Mouse (Mus musculus) hindbrain, embryonic 12.5 days (tissue): ENCODE data around the gene Kcnj12. TPM values are rescaled to one million over a fixed set of nuclear protein-coding genes. Genes with fewer than 3 reads are reported as not detected.

Experiments
- ATAC-seq: fragments of 200-750 bp; cut with Nextera tagmentation; 2 replicates; pipeline ENCODE4 v1.8.0; 2017; ENCODE audit warnings: moderate TSS enrichment; ENCODE audit not compliant: low FRiP score
- H3K27ac ChIP-seq: fragments of 300-500 bp; sonication (generic); 2 replicates; pipeline ENCODE4 v1.5.1; 2016; ENCODE audit warnings: mild to moderate bottlenecking
- H3K27me3 ChIP-seq: fragments of 300-500 bp; sonication (generic); 2 replicates; pipeline ENCODE4 v1.6.1; 2016; ENCODE audit warnings: mild to moderate bottlenecking
- H3K36me3 ChIP-seq: fragments of 300-500 bp; sonication (generic); 2 replicates; pipeline ENCODE4 v1.6.1; 2016; ENCODE audit warnings: mild to moderate bottlenecking
- H3K4me1 ChIP-seq: fragments of 300-500 bp; sonication (generic); 2 replicates; pipeline ENCODE4 v1.6.1; 2016
- H3K4me2 ChIP-seq: fragments of 300-500 bp; sonication (generic); replicated peaks from 2 replicates; pipeline ENCODE4 v1.6.1; 2016; ENCODE audit warnings: mild to moderate bottlenecking
- H3K4me3 ChIP-seq: fragments of 300-500 bp; sonication (generic); 2 replicates; pipeline ENCODE4 v1.5.1; 2016; ENCODE audit warnings: mild to moderate bottlenecking
- H3K9ac ChIP-seq: fragments of 300-500 bp; sonication (generic); 2 replicates; pipeline ENCODE4 v1.6.1; 2016; ENCODE audit warnings: mild to moderate bottlenecking, moderate library complexity
- H3K9me3 ChIP-seq: fragments of 300-500 bp; sonication (generic); replicated peaks from 2 replicates; pipeline ENCODE4 v1.6.1; 2016; ENCODE audit warnings: mild to moderate bottlenecking
- WGBS: fragments of 180-500 bp; shearing (Covaris S2); methylation state at CpG from one replicate; pipeline ENCODE4 v1.1.7; 2016; 5-methylcytosine and 5-hydroxymethylcytosine counted together
- polyA plus RNA-seq: library from polyadenylated mRNA; unstranded; fragments of >200 nt; fragmentation: Nextera tagmentation; extraction: Ambion mirVana; gene quantifications from 2 replicates; pipeline ENCODE4 v1.2.1, GENCODE M21; 2016

Gene Kcnj12
- polyA plus RNA-seq, 1 experiment from 2014 or later, result 2.7 TPM

DNA sequence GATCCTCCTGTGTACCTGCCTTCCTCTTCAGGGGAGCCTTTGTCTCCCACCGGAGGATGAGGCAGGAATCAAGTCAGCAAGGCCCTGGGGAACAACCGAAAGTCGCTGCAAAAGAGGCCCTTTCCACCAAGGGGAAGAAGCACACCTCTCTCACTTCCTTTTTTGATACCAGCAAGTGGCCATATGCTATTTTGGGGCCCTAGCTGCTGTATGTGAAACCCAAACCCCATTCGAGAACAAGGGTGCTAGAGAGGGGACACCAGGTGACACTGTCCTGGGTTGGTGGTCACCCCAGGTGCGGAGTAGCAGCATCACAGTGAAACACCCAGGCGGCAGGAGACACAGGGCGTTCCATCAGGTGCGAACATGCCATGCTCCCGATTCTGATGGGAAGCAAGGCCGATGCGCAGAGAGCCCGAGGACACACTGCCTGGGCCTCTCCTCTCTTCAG lies 86.6 kb downstream of the Kcnj12 start:
- Histone ChIP-seq H3K36me3 (no peaks in the 10 kb centered on the region), H3K4me2 (no peak overlapping the region), H3K27me3 (peaks cover 5% of the 10 kb centered on the region; the same call in 1 of the 2 replicates), H3K27ac (no peak overlapping the region), H3K4me1 (peaks cover 10% of the 10 kb centered on the region; the same call in 1 of the 2 replicates), H3K4me3 (no peak overlapping the region), H3K9me3 (no peaks in the 10 kb centered on the region), H3K9ac (no peak overlapping the region)
- WGBS, result 86% methylated on average over 12 of the region's 12 CpGs
- no peak for ATAC-seq

DNA sequence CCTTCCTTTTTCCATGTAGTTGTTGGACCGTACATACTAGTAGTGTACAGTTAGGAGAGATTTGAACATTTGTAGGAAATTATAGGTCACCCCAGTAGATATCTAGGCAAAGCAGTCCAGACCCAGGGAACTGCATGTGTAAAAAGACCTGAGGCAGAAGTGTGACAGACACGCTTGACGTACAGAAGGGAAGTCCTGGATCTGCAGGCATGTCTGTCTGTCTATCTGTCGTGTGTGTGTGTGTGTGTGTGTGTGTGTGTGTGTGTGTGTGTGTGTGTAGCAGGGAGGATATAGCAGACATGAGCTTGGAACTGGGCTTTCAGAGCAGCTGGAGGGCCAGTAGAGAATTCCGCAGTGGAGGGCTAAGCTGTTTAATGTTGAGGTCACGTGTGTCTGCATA lies 87.3 kb downstream of the Kcnj12 start:
- 86% methylated on average over 6 of the region's 6 CpGs for WGBS
- Histone ChIP-seq H3K4me2 (no peak overlapping the region), H3K27ac (no peak overlapping the region), H3K27me3 (0 out of 2 replicates have a peak, but pooled peaks cover 2% of the 10 kb centered on the region), H3K4me3 (no peak overlapping the region), H3K36me3 (no peaks in the 10 kb centered on the region), H3K9me3 (no peaks in the 10 kb centered on the region), H3K9ac (no peak overlapping the region), H3K4me1 (peaks cover 4% of the 10 kb centered on the region; the same call in 1 of the 2 replicates)
- ATAC-seq, result no peak

DNA sequence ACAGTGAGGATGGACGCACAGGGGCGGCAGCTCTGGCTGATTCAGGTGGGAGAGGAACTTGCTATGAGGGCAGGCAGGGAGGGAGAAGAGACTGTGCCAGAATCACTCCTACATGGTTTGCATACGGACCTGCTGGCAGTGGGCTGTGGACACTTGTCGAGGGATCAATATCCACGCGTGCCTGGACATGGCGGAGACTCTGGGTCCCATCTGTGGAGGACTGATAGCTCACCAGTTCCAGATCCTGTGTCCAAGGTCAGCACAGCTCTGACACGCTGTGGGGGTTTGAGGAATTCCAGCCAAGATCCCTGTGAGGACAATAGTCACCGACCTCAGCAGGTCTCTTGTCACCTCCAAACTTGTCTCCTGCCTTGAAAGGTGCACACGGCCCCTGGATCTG lies 87.7 kb downstream of the Kcnj12 start:
- no peak overlapping the region for H3K27ac ChIP-seq
- no peak overlapping the region for H3K9ac ChIP-seq
- 0 out of 2 replicates have a peak, but pooled peaks cover 3% of the 10 kb centered on the region for H3K4me1 ChIP-seq
- no peaks in the 10 kb centered on the region for H3K36me3 ChIP-seq
- H3K4me3 ChIP-seq, result no peak overlapping the region
- no peak overlapping the region for H3K4me2 ChIP-seq
- WGBS, result 83% methylated on average over 10 of the region's 10 CpGs
- H3K9me3 ChIP-seq, result no peaks in the 10 kb centered on the region
- H3K27me3 ChIP-seq, result 0 out of 2 replicates have a peak, but pooled peaks cover 2% of the 10 kb centered on the region
- no peak for ATAC-seq

DNA sequence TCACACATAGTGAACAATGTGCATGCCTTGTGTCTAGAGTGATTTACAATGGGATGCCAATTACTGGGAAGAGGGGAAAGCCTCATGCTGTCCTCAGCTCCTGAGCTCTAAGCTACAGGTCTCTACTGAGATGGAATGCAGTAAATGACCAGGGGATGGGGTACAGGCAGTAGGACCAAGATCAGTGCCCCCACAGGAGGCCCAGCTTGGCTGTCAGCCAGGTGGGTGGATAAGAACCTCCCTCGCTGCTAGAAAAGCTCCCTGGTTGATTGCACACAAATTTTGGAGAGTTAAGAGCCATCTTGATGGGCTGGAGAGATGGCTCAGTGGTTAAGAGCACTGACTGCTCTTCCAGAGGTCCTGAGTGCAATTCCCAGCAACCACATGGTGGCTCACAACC lies 88.6 kb downstream of the Kcnj12 start:
- WGBS, result 40% methylated on average over 1 of the region's 1 CpGs
- H3K9me3 ChIP-seq, result no peaks in the 10 kb centered on the region
- no peak for ATAC-seq

DNA sequence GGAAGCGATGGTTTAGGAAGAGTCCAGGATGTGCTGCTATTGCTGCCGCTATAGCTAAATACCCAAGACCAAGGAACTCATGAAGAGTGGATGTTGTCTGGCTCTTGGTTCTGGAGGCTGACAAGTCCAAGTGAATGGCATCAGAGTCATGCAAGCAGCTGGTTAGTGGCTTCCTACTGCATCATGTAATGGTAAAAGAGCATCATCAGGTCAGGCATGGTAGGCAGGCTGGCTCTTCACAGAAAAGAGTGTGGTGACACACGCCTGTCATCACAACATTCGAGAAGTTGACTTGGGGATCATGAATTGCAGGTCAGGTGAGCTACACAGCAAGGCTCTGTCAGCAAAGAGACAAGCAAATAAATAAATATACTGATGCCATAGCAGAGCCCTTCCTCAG lies 89.1 kb downstream of the Kcnj12 start:
- Histone ChIP-seq H3K4me3 (no peak overlapping the region), H3K9me3 (no peaks in the 10 kb centered on the region), H3K27ac (no peak overlapping the region), H3K36me3 (no peaks in the 10 kb centered on the region), H3K9ac (no peak overlapping the region), H3K4me2 (no peak overlapping the region), H3K4me1 (0 out of 2 replicates have a peak, but pooled peaks cover 3% of the 10 kb centered on the region), H3K27me3 (0 out of 2 replicates have a peak, but pooled peaks cover 2% of the 10 kb centered on the region)
- 93% methylated on average over 4 of the region's 4 CpGs for WGBS
- ATAC-seq, result no peak

More for the DNA sequence above, 88.6 kb downstream of the Kcnj12 start:
- Histone ChIP-seq H3K4me1 (0 out of 2 replicates have a peak, but pooled peaks cover 3% of the 10 kb centered on the region), H3K4me3 (no peak overlapping the region), H3K4me2 (no peak overlapping the region), H3K27me3 (0 out of 2 replicates have a peak, but pooled peaks cover 2% of the 10 kb centered on the region), H3K27ac (no peak overlapping the region), H3K36me3 (no peaks in the 10 kb centered on the region), H3K9ac (no peak overlapping the region)

DNA sequence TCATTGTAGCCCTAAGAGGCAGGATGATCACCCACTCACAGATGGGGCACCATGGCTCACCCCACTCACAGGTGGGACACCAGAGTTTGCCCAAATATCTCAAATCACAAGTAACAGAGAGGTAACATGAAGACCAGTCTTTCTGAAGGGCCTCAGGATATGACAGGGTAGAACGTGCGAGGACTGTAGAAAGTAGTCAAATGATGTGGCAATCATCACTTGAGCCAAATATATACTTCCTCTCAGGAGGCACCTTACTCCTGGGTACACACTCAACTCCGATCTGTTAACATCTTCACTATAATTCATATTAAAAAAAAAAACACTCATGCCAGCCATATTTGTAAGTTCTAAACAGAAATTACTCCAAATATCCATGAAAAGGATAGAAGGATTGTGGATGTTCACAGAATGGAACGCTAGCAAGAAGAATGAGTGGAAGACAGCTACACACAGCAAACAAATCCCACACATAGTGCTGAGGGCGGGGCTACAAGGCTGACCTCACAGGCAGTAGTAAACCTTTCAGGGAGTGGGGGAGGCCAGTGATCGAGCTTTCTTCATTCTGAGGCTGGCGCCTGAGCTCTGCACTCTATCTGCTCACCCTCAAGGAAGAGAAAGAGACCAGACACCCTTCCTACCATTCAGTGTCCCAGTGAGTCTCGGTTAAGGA lies 90.1 kb downstream of the Kcnj12 start:
- H3K9ac ChIP-seq, result no peak overlapping the region
- 84% methylated on average over 8 of the region's 8 CpGs for WGBS

DNA sequence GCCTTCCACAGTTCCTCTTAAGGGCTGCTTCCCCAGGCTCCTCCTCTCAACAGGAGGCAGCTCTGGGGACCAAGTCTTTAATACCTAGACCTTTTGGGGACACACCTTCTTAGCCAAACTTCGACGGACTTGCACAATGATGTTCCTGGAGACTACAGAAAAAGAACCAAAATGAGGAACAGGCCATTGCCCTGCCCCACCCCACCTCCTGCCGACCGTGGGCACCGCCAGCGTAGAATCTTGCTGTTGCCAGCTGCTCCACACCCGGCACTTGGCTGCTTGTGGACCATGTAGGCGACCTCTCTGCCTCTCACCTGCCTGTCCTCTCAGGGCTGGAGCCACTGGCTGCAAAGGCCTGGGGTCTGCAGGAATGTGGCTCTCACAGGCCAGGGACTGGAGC lies 93.9 kb downstream of the Kcnj12 start:
- no peak for ATAC-seq
- 64% methylated on average over 8 of the region's 8 CpGs for WGBS
- no peak overlapping the region for H3K27ac ChIP-seq
- H3K4me2 ChIP-seq, result no peak overlapping the region
- no peaks in the 10 kb centered on the region for H3K9me3 ChIP-seq
- H3K4me3 ChIP-seq, result no peak overlapping the region
- H3K9ac ChIP-seq, result no peak overlapping the region
- no peaks in the 10 kb centered on the region for H3K27me3 ChIP-seq
- no peaks in the 10 kb centered on the region for H3K4me1 ChIP-seq
- no peaks in the 10 kb centered on the region for H3K36me3 ChIP-seq

More for the DNA sequence above, 90.1 kb downstream of the Kcnj12 start:
- Histone ChIP-seq H3K27me3 (no peaks in the 10 kb centered on the region), H3K4me3 (no peak overlapping the region), H3K36me3 (no peaks in the 10 kb centered on the region), H3K9me3 (no peaks in the 10 kb centered on the region), H3K27ac (no peak overlapping the region), H3K4me1 (0 out of 2 replicates have a peak, but pooled peaks cover 3% of the 10 kb centered on the region), H3K4me2 (no peak overlapping the region)
- no peak for ATAC-seq

DNA sequence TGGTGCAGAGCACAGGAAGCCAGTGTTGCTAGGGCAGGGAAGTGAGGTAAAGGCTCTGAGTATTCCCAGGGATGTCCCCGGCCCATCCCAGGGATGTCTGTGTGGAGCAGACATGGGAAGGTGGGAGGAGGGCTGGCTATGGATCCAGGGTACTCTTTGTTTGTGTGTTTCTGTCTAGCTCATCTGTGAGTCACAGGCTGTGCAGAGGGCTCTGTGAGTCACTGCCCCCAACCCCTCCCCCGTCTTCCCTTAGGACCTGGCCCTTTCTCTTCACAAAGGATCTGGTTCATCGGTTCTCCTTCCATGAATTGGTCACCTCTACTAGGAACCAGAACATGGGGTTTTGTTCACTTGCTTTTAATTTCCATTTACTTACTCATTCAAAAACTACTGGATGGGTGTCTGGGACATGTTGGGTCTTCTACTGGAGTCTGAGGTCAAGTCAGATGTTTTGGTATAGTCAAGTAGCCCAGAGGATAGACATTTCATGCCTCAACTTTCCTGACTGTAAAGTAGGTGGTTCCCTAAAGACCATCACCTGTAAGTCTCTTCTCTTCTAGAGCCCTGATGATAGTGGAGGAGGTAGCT lies 97.7 kb downstream of the Kcnj12 start:
- 88% methylated on average over 3 of the region's 3 CpGs for WGBS
- no peak for ATAC-seq
- Histone ChIP-seq H3K27me3 (no peaks in the 10 kb centered on the region), H3K27ac (no peak overlapping the region), H3K9me3 (no peaks in the 10 kb centered on the region), H3K4me2 (no peak overlapping the region), H3K36me3 (no peaks in the 10 kb centered on the region), H3K9ac (no peak overlapping the region), H3K4me1 (no peaks in the 10 kb centered on the region), H3K4me3 (no peak overlapping the region)

Other genes starting within 250 kb of the Kcnj12 start
- 16.7 and 17.3 TPM in 2 replicates for gene Top3a, start 245.2 kb upstream of the Kcnj12 start, polyA plus RNA-seq
- 9.8 and 9.9 TPM in 2 replicates for gene Smcr8, start 245.0 kb upstream of the Kcnj12 start, polyA plus RNA-seq
- gene Shmt1, start 210.8 kb upstream of the Kcnj12 start, polyA plus RNA-seq, result 23.2 and 28.1 TPM in 2 replicates
- 25.6 and 30.4 TPM in 2 replicates for gene Dhrs7b, start 191.9 kb upstream of the Kcnj12 start, polyA plus RNA-seq
- gene Tmem11, start 143.3 kb upstream of the Kcnj12 start, polyA plus RNA-seq, result 41.5 and 46.5 TPM in 2 replicates
- gene Natd1, start 107.8 kb upstream of the Kcnj12 start, polyA plus RNA-seq, result 26.7 and 28.3 TPM in 2 replicates
- gene Map2k3, start 90.5 kb upstream of the Kcnj12 start, polyA plus RNA-seq, result 49.9 and 51.0 TPM in 2 replicates
- gene Tnfrsf13b, start 104.2 kb downstream of the Kcnj12 start, polyA plus RNA-seq, result 1.1 and 1.5 TPM in 2 replicates
- gene Usp22, start 152.5 kb downstream of the Kcnj12 start, polyA plus RNA-seq, result 344 and 354 TPM in 2 replicates
- not detected in 2 replicates for gene Aldh3a1, start 185.0 kb downstream of the Kcnj12 start, polyA plus RNA-seq
- 23.7 and 25.9 TPM in 2 replicates for gene Aldh3a2, start 244.9 kb downstream of the Kcnj12 start, polyA plus RNA-seq